Mouse (Mus musculus) heart, postnatal 0 days (tissue): ENCODE data around the gene Enox1. TPM values are rescaled to one million over a fixed set of nuclear protein-coding genes. Genes with fewer than 3 reads are reported as not detected.

Experiments
- ATAC-seq: fragments of 200-750 bp; cut with Nextera tagmentation; 2 replicates; pipeline ENCODE4 v1.8.0; 2017; ENCODE audit warnings: low read depth, moderate number of reproducible peaks, moderate library complexity; ENCODE audit not compliant: insufficient read depth
- DNase-seq: peaks from one replicate; pipeline ENCODE4 v3.0.0-alpha.2; 2016; ENCODE audit warnings: low spot score
- H3K27ac ChIP-seq: fragments of 300-500 bp; sonication (generic); 2 replicates; pipeline ENCODE4 v1.5.1; 2014; ENCODE audit warnings: low read depth, mild to moderate bottlenecking
- H3K27me3 ChIP-seq: fragments of 300-500 bp; sonication (generic); 2 replicates; pipeline ENCODE4 v1.6.1; 2014; ENCODE audit warnings: low read length, mixed read lengths; ENCODE audit not compliant: control insufficient read depth, insufficient read depth
- H3K36me3 ChIP-seq: fragments of 300-500 bp; sonication (generic); replicated peaks from 2 replicates; pipeline ENCODE4 v1.6.1; 2014; ENCODE audit warnings: low read length, mixed read lengths; ENCODE audit not compliant: control insufficient read depth, insufficient read depth
- H3K4me1 ChIP-seq: fragments of 300-500 bp; sonication (generic); 2 replicates; pipeline ENCODE4 v1.6.1; 2014; ENCODE audit warnings: antibody characterized with exemption; ENCODE audit not compliant: control insufficient read depth, insufficient read depth
- H3K4me2 ChIP-seq: fragments of 300-500 bp; sonication (generic); 2 replicates; pipeline ENCODE4 v1.6.1; 2014; ENCODE audit warnings: low read depth, mild to moderate bottlenecking, low read length, moderate library complexity
- H3K4me3 ChIP-seq: fragments of 300-500 bp; sonication (generic); 2 replicates; pipeline ENCODE4 v1.5.1; 2014; ENCODE audit warnings: low read depth, low read length
- H3K9ac ChIP-seq: fragments of 300-500 bp; sonication (generic); replicated peaks from 2 replicates; pipeline ENCODE4 v1.6.1; 2014; ENCODE audit warnings: low read depth, low read length, mixed read lengths
- H3K9me3 ChIP-seq: fragments of 300-500 bp; sonication (generic); replicated peaks from 2 replicates; pipeline ENCODE4 v1.6.1; 2016; ENCODE audit warnings: low read length; ENCODE audit not compliant: control insufficient read depth
- CTCF ChIP-seq: IDR thresholded peaks from 2 replicates; pipeline ENCODE4 v1.5.1; 2016; ENCODE audit warnings: antibody characterized with exemption, control low read depth, low read depth
- EP300 ChIP-seq: IDR thresholded peaks from 2 replicates; pipeline ENCODE4 v1.6.1; 2016; ENCODE audit warnings: antibody characterized with exemption, low read depth
- WGBS: fragments of 180-500 bp; shearing (Covaris S2); extraction: QIAGEN DNeasy Blood & Tissue Kit; methylation state at CpG from one replicate; pipeline ENCODE4 v1.1.7; 2014; 5-methylcytosine and 5-hydroxymethylcytosine counted together
- polyA plus RNA-seq: library from polyadenylated mRNA; unstranded; fragments of >200 nt; fragmentation: Nextera tagmentation; extraction: Ambion mirVana; gene quantifications from 2 replicates; pipeline ENCODE4 v1.2.1, GENCODE M21; 2015
- total RNA-seq: library from RNA; depleted of rRNA; stranded (reverse); fragments of >200 nt; gene quantifications from 2 replicates; pipeline ENCODE4 v1.2.3, GENCODE M21; 2014; ENCODE audit warnings: low replicate concordance

The Enox1 gene
- total and polyA plus RNA-seq, 2 experiments from 2014 or later: 0.83 to 2.6 TPM

DNA sequence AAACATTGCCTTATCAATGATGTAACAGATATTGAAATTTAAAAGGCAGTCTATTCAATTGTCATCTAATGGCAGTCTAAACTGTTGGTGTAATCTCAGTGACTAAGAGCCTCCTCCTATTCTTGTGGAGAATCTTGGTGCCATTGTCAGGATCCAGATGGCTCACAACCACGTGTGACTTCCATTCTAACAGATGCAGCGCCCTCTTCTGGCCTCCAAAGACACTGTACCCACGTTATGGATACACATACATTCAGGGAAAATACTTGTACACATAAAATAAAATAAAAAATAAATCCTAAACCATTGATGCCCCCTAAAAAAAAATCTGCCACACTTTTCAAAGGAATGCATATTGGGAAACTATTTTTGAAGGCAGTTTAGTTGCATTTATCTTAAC is 216.6 kb downstream of the Enox1 start:
- DNase-seq: no peak
- Histone ChIP-seq H3K27me3 (no peaks in the 10 kb centered on the region), H3K4me1 (no peaks in the 10 kb centered on the region), H3K27ac (no peak overlapping the region), H3K4me2 (no peak overlapping the region), H3K36me3 (no peaks in the 10 kb centered on the region), H3K9ac (no peak overlapping the region), H3K9me3 (no peaks in the 10 kb centered on the region), H3K4me3 (no peak overlapping the region)
- 66% methylated on average over 3 of the region's 3 CpGs for WGBS
- ATAC-seq: no peak
- no peak for TF ChIP-seq EP300
- TF ChIP-seq CTCF: no peak

DNA sequence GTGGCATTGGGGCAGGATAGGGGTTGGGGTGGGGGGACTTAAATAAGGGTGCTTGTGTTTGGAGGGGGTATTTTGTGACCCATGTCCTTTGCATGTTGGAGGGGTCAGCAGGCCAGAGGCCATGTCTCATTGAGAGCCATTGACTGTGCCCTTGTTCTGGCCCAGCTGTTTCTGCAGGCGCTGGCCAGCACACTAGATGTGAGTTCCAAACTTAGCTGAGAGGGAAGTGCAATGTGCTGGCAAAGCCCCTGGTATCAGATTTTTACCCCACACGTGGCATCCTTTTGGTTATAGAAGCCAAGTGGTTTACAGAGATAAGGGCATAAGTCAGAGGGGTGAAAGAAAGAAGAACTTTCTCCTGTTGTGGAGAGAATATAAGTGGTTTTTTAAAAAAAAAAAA is 218.5 kb downstream of the Enox1 start:
- no peak for ATAC-seq

DNA sequence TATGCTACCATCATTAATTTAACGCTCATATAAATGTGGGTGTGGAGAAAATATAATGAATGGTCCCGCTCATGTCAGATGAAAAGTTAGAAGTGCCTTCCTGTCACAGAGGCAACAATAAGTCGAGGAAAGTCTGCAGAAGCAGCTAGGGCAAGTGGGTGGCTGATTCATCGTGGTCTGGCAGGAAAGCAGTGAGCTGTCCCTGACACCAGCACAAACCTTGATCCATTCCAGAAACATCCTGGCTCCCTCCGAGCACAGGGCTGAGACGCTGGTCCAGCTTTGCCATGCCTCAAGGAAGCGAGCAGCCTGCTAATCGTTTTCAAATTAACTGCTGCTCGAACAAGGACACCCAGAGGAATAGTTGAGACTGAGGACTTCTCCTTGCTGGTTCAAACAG is 219.1 kb downstream of the Enox1 start:
- ATAC-seq: no peak
- no peak for TF ChIP-seq EP300
- TF ChIP-seq CTCF: no peak
- no peak overlapping the region for H3K4me3 ChIP-seq
- DNase-seq: no peak
- no peaks in the 10 kb centered on the region for H3K36me3 ChIP-seq
- no peaks in the 10 kb centered on the region for H3K4me1 ChIP-seq
- no peaks in the 10 kb centered on the region for H3K9me3 ChIP-seq
- no peak overlapping the region for H3K4me2 ChIP-seq
- H3K9ac ChIP-seq: no peak overlapping the region
- 30% methylated on average over 9 of the region's 9 CpGs for WGBS
- H3K27me3 ChIP-seq: no peaks in the 10 kb centered on the region
- H3K27ac ChIP-seq: no peak overlapping the region

More for the DNA sequence above, 218.5 kb downstream of the Enox1 start:
- Histone ChIP-seq H3K27me3 (no peaks in the 10 kb centered on the region), H3K4me1 (no peaks in the 10 kb centered on the region), H3K9ac (no peak overlapping the region), H3K4me2 (no peak overlapping the region), H3K4me3 (no peak overlapping the region), H3K27ac (no peak overlapping the region), H3K9me3 (no peaks in the 10 kb centered on the region), H3K36me3 (no peaks in the 10 kb centered on the region)
- TF ChIP-seq CTCF: no peak
- no peak for TF ChIP-seq EP300
- no peak for DNase-seq
- 9% methylated on average over 2 of the region's 2 CpGs for WGBS

DNA sequence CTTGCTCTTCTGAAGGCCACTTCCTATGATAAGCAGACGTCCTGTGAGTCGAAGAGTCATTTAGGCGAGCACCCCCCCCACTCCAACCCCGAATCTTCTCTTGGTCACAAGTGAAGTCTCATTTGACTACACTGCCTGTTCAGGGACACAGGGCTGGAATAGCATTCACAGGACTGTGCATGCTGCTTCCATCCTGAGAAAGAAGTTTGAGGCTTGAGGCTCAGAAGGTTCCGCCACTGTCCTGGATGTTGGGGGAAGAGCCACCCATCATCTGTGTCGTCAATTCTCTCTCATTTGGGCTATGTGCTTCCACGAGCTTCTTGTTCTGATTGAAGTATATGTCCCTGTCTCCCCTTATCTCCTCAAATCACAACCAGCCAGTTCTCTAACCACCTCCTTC is 220.2 kb downstream of the Enox1 start:
- Histone ChIP-seq H3K27me3 (no peaks in the 10 kb centered on the region), H3K9me3 (no peaks in the 10 kb centered on the region), H3K9ac (no peak overlapping the region), H3K4me3 (no peak overlapping the region), H3K4me1 (no peaks in the 10 kb centered on the region), H3K27ac (no peak overlapping the region), H3K4me2 (no peak overlapping the region), H3K36me3 (no peaks in the 10 kb centered on the region)
- TF ChIP-seq CTCF (no peak), EP300 (no peak)
- DNase-seq (no peak), ATAC-seq (no peak)
- 58% methylated on average over 7 of the region's 7 CpGs for WGBS

DNA sequence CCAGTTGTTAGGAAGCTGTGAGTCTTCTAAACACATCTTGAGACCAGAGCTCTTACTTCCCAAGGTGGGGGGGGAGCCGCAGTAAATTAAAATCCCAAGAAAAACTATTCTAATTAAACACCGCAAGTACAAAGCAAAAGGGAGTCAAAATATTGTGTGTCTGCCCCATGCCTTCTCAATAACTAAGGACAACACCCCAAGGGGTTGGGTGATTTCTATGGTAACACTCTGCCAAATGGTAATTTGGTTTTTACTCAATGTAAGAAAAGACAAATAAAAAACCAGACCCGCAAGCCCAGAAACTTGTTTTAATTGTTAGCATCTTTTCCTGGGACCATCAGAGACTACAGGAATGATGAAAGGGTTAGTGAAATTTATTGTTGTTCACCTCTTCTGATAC is 220.9 kb downstream of the Enox1 start:
- H3K9ac ChIP-seq: no peak overlapping the region
- no peak for TF ChIP-seq CTCF
- no peak for TF ChIP-seq EP300
- no peaks in the 10 kb centered on the region for H3K27me3 ChIP-seq
- H3K4me1 ChIP-seq: no peaks in the 10 kb centered on the region
- ATAC-seq (no peak), DNase-seq (no peak)
- H3K4me2 ChIP-seq: no peak overlapping the region
- H3K27ac ChIP-seq: no peak overlapping the region
- H3K9me3 ChIP-seq: no peaks in the 10 kb centered on the region
- H3K4me3 ChIP-seq: no peak overlapping the region
- WGBS: 89% methylated on average over 3 of the region's 3 CpGs
- H3K36me3 ChIP-seq: no peaks in the 10 kb centered on the region

DNA sequence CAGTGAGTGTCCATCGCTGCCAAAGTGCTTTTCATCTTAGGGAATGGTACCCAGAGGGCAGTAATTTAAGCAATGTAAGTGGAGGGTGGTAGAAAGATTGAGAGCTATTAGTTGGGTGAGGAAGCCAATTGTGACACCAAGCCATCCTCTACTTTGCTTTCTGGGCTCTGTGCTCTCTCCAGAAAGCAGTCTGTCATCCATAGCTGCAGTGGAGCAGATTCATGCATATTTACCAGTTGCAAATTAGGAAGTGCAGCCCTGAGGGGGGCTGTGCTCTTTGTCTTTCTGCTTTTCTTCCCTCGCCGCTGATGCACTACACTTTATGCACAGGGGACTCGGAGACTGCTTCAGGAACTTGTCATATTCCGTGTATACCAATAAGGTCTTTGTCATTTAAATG is 221.3 kb downstream of the Enox1 start:
- TF ChIP-seq CTCF: no peak
- no peak for TF ChIP-seq EP300
- no peak overlapping the region for H3K4me2 ChIP-seq
- no peaks in the 10 kb centered on the region for H3K9me3 ChIP-seq
- no peaks in the 10 kb centered on the region for H3K36me3 ChIP-seq
- DNase-seq (no peak), ATAC-seq (no peak)
- H3K27me3 ChIP-seq: no peaks in the 10 kb centered on the region
- H3K9ac ChIP-seq: no peak overlapping the region
- H3K4me3 ChIP-seq: no peak overlapping the region
- H3K27ac ChIP-seq: no peak overlapping the region
- 72% methylated on average over 5 of the region's 5 CpGs for WGBS
- no peaks in the 10 kb centered on the region for H3K4me1 ChIP-seq
